Mouse (Mus musculus) left cerebral cortex, postnatal 36 days (tissue): ENCODE measurements around the gene Slc22a8. TPM values are rescaled to one million over a fixed set of nuclear protein-coding genes. Genes with fewer than 3 reads are reported as not detected.

Source experiments
- total RNA-seq, 2 experiments: library from RNA; stranded (reverse); gene quantifications; 2 replicates each; pipeline ENCODE4 v1.2.3; 2021

The Slc22a8 gene
- total RNA-seq, 2 experiments from 2014 or later = 10.7 to 14.3 TPM

Other genes starting within 250 kb of the Slc22a8 start
- not detected for gene Slc22a30, start 186.1 kb upstream of the Slc22a8 start, total RNA-seq
- gene Slc22a6, start 26.8 kb downstream of the Slc22a8 start, total RNA-seq = 1 to 10 TPM; 5.0 to 6.0 TPM
- gene Chrm1, start 72.5 kb downstream of the Slc22a8 start, total RNA-seq = 100 to 1,000 TPM; 157 to 166 TPM
- 100 to 1,000 TPM; 151 to 173 TPM for gene Slc3a2, start 132.1 kb downstream of the Slc22a8 start, total RNA-seq
- 10 to 100 TPM; 50.8 to 55.2 TPM for gene Wdr74, start 144.6 kb downstream of the Slc22a8 start, total RNA-seq
- gene 1700092M07Rik, start 149.5 kb downstream of the Slc22a8 start, total RNA-seq = 1 to 10 TPM in 1 of 2 experiments, not detected in 1; 3.4 TPM
- 10 to 100 TPM; 57.9 to 81.8 TPM for gene Stx5a, start 150.2 kb downstream of the Slc22a8 start, total RNA-seq
- 10 to 100 TPM; 68.5 to 99.7 TPM for gene Nxf1, start 165.8 kb downstream of the Slc22a8 start, total RNA-seq
- gene Tmem223, start 179.7 kb downstream of the Slc22a8 start, total RNA-seq = 10 to 100 TPM; 68.5 to 75.9 TPM
- gene Tmem179b, start 183.2 kb downstream of the Slc22a8 start, total RNA-seq = 10 to 100 TPM in 1 of 2 experiments, 1 to 10 TPM in 1; 8.9 to 11.0 TPM
- gene Taf6l, start 195.2 kb downstream of the Slc22a8 start, total RNA-seq = 10 to 100 TPM; 12.5 to 14.4 TPM
- 100 to 1,000 TPM; 102 to 107 TPM for gene Polr2g, start 207.3 kb downstream of the Slc22a8 start, total RNA-seq
- 1 to 10 TPM; 4.9 to 6.3 TPM for gene Zbtb3, start 211.3 kb downstream of the Slc22a8 start, total RNA-seq
- 10 to 100 TPM; 33.1 to 33.3 TPM for gene Ttc9c, start 228.1 kb downstream of the Slc22a8 start, total RNA-seq
- gene Hnrnpul2, start 228.8 kb downstream of the Slc22a8 start, total RNA-seq = 100 to 1,000 TPM; 110 to 118 TPM
- gene AC129217.1, start 238.5 kb downstream of the Slc22a8 start, total RNA-seq = not detected
- 100 to 1,000 TPM; 118 TPM for gene Bscl2, start 246.2 kb downstream of the Slc22a8 start, total RNA-seq
- 100 to 1,000 TPM; 190 to 230 TPM for gene Gng3, start 247.9 kb downstream of the Slc22a8 start, total RNA-seq